Mouse (Mus musculus): Measurements from ENCODE around the gene Sprn.

Gene Sprn

GRCm38 (mm10) chr7:140154218-140154927, at the start of gene Sprn:
Gene Sprn (minus strand): TSS chr7:140154877.
- peak; percentile 65 to 69 for DNase-seq (ENCODE audit: low spot score in 2 of 2)

GRCm38 (mm10) chr7:140201090-140201489, 46.4 kb upstream of the Sprn start:
- DNase-seq (ENCODE audit: low spot score in 2 of 2), result no peak

GRCm38 (mm10) chr7:140196002-140196401, 41.3 kb upstream of the Sprn start:
- no peak for DNase-seq (ENCODE audit: low spot score in 2 of 2)

- no peak for DNase-seq (ENCODE audit: low spot score in 2 of 2)
Observed at GRCm38 (mm10) chr7:140194031-140194430, 39.4 kb upstream of the Sprn start.

- DNase-seq (ENCODE audit: low spot score in 2 of 2), result no peak
Observed at GRCm38 (mm10) chr7:140192851-140193250, 38.2 kb upstream of the Sprn start.

- no peak for DNase-seq (ENCODE audit: low spot score in 2 of 2)
Observed at GRCm38 (mm10) chr7:140192445-140192844, 37.8 kb upstream of the Sprn start.

GRCm38 (mm10) chr7:140190435-140190834, 35.8 kb upstream of the Sprn start:
- DNase-seq (ENCODE audit: low spot score in 2 of 2), result no peak

- DNase-seq (ENCODE audit: low spot score in 2 of 2), result no peak
Observed at GRCm38 (mm10) chr7:140188391-140189328, 34.0 kb upstream of the Sprn start.

GRCm38 (mm10) chr7:140187721-140188390, 33.2 kb upstream of the Sprn start:
- DNase-seq (ENCODE audit: low spot score in 2 of 2), result no peak

- DNase-seq (ENCODE audit: low spot score in 2 of 2), result peak in 1 of 2 experiments; percentile 28
Observed at GRCm38 (mm10) chr7:140186646-140187620, 32.3 kb upstream of the Sprn start.

GRCm38 (mm10) chr7:140184206-140184605, 29.5 kb upstream of the Sprn start:
- no peak for DNase-seq (ENCODE audit: low spot score in 2 of 2)

GRCm38 (mm10) chr7:140180692-140181091, 26.0 kb upstream of the Sprn start:
- no peak for DNase-seq (ENCODE audit: low spot score in 2 of 2)

GRCm38 (mm10) chr7:140179176-140179575, 24.5 kb upstream of the Sprn start:
- no peak for DNase-seq (ENCODE audit: low spot score in 2 of 2)

GRCm38 (mm10) chr7:140172936-140173335, 18.3 kb upstream of the Sprn start, which contains the start of gene Olfr523:
Gene Olfr523 (plus strand): TSS chr7:140173217.
- DNase-seq (ENCODE audit: low spot score in 2 of 2), result no peak

- DNase-seq (ENCODE audit: low spot score in 2 of 2), result no peak
Observed at GRCm38 (mm10) chr7:140170863-140171262, 16.2 kb upstream of the Sprn start.

GRCm38 (mm10) chr7:140169386-140169785, 14.7 kb upstream of the Sprn start:
- DNase-seq (ENCODE audit: low spot score in 2 of 2), result no peak

- DNase-seq (ENCODE audit: low spot score in 2 of 2), result no peak
Observed at GRCm38 (mm10) chr7:140167950-140168349, 13.3 kb upstream of the Sprn start.

GRCm38 (mm10) chr7:140164664-140165063, 10.0 kb upstream of the Sprn start, which contains the start of gene Olfr522:
Gene Olfr522 (minus strand): TSS chr7:140164764.
- no peak for DNase-seq (ENCODE audit: low spot score in 2 of 2)

- no peak for DNase-seq (ENCODE audit: low spot score in 2 of 2)
Observed at GRCm38 (mm10) chr7:140160363-140160762, 5.7 kb upstream of the Sprn start.

GRCm38 (mm10) chr7:140153829-140154217, 854 bp downstream of the Sprn start:
- no peak for DNase-seq (ENCODE audit: low spot score in 2 of 2)

GRCm38 (mm10) chr7:140153383-140153782, 1.3 kb downstream of the Sprn start:
- peak in 1 of 2 experiments; percentile 50 for DNase-seq (ENCODE audit: low spot score in 2 of 2)

Measured in frontal cortex, postnatal 14 days (tissue).